Mouse (Mus musculus) T-helper 17 cell (primary cell): ENCODE results near the gene Nsun2.
"Not testable (repeated sequence)": the region's sequence is repeated elsewhere in the genome, so short reads cannot be mapped to it uniquely, and the experiment has no call there.

Source experiments
- in situ Hi-C, 2 experiments: fragments of 300-600 bp; cut with MboI, MseI; formaldehyde crosslinking; loops; 1 replicate in 1 of 2; 2 replicates in 1 of 2; pipeline ENCODE4 v1.15.1; 2025; ENCODE audit warnings: high pct_unique_total_duplicates in 2 of 2

Nsun2 gene

DNA sequence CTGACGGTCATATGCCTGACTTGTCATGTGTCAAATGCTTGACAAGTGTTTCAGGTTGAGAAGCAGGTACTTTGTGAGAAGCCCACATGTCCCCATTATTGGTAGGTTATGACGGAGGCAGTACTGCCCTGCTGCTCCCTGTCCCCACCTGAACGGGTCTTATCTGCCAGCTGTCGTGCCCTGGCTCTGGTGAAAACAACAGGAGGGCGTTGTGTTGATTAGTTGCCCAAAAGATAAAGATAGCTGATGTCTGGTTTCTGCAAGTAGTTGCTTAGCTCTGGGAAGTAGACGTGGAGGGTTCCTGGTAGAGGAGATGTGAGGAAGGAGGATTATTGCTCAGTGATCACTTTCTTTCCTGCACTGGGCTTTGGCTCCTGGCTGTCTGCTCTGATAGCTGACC is 83.2 kb downstream of the Nsun2 start:
- in situ Hi-C loops = loop anchor here in 1 of 2 experiments (5.0 to 25.0 kb wide), 2 partner anchors 36 to 1029 kb away; partner anchors contain the start of genes 1700001L19Rik, Fastkd3 and Mtrr

DNA sequence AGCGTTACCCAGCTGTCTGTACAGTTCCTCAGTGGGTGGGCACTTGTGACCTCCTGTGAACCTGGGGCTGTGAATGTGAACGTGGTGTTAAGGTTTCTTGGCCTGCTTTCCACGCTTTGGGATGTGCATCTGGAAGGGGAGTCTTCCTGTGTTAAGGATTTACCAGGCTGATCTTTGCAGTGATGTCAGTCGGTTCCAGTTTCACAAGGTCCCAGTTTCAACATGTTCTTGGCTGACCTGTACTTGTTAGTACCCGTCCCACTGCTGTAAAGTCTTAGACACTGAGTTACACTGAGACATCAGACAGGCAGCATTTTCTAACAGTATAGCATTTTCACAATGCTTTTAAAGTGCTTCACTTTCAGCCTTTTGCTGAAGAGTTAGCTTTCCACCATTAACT is 90.3 kb downstream of the Nsun2 start:
- in situ Hi-C loops = loop anchor here in 1 of 2 experiments (25.0 kb wide), 1 partner anchor 1037 kb away; the partner anchor contains the start of genes 1700001L19Rik, Fastkd3 and Mtrr

DNA sequence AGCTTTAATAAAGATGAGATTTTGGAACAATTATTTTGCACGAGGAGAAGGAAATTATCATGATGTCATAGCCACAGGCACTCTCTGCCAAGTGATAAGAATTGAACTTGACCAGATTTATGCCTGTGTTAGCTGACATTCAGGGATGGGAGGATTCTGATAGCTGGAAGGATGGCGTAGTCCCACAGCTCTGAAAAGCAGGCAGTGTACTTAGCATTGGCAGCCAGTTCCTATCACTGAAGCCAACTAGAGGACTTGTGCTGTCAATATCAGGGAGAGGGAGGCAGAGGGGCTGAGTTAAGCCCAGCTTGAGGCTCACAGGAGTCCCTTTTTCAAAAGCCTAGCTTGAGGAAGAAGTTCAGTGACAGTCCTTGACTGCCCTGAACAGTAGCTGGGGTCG is 91.0 kb downstream of the Nsun2 start:
- in situ Hi-C loops = loop anchor here in 1 of 2 experiments (25.0 kb wide), 1 partner anchor 1037 kb away; the partner anchor contains the start of genes 1700001L19Rik, Fastkd3 and Mtrr

DNA sequence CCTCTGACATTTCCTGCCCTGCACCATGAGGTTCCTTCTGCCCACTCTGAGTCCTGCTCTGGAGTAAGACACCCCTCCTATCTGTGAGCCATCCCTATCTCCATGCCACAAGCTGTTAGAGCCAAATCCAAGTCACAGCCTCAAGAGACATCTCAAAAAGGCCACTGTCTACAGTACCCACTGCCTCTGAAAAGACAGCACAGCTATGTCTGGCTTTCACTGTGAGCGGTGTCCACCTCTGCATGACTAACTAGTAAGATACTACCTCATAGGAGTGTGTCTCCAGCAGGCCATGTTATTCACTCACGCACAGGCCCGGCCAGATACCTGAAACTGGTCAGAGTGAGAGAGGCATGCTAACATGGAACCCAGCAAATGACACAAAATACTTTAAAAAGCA is 94.4 kb downstream of the Nsun2 start:
- in situ Hi-C loops = no loop called here

DNA sequence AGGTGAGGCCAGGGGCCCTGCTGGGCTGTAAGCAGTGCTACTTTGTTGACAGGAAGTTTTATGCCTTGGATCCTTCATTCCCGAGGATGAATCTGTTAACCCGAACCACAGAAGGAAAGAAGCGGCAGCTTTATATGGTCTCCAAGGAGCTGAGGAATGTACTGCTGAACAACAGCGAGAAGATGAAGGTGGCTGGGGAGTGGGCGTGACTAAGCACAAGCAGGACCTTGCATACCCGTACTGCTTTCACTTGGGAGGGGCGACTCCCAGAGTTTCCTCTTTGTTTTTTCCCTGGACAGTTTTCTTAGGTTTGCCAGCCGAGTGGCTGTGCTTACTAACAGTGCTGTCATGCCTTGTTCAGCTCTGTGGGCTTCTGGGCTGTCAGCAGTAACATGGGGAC is 97.0 kb downstream of the Nsun2 start:
- in situ Hi-C loops = no loop called here

DNA sequence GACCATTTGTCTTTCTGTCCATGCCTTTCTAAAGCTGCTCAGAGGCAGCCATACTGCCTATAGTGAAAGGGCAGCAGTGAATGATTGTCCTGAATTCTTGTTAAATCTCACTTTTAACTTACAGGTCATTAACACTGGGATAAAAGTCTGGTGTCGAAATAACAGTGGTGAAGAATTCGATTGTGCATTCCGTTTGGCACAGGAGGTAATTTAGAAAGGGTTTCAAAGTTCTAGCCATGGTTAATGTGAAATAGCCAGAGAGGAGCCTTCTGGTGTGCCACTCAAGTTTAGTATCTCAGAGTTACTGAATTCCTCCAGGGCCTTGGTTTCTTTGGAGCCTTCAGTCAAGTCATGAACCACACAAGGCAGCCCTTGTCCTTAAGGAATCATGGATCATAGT is 97.6 kb downstream of the Nsun2 start:
- in situ Hi-C loops = no loop called here

DNA sequence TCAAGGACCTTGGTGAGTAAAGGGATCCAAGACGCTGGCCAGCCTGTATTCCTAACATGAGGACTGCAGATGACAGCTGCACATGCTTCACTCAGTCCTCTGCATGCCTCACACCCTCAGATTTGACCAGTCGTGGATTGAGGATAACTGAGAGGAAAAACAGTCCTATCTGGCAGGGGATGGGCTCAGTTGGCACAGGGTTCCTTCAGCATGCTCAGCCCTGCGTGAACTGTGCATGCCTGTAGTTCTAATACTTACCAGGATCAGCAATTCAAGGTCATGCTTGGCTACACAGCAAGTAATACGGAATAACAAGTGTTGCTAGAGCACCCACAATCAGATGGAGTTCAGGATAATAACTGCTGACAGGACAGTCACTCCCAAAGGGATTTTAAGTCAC is 98.1 kb downstream of the Nsun2 start:
- in situ Hi-C loops = no loop called here

DNA sequence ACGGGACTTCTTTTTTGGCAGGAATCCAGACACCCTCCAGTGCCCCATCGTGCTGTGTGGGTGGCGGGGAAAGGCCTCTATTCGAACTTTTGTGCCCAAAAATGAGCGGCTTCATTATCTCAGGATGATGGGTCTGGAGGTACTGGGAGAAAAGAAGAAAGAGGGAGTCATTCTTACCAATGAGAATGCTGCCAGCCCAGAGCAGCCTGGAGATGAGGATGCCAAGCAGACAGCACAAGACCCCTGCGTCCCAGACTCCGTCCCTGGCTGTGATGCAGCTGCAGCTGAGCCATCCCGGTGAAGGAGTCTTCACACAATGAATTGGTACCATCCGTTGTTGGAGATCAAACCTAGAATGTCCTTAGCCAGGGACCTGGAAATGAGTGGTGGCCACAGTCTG is 100.0 kb downstream of the Nsun2 start:
- in situ Hi-C loops = no loop called here

DNA sequence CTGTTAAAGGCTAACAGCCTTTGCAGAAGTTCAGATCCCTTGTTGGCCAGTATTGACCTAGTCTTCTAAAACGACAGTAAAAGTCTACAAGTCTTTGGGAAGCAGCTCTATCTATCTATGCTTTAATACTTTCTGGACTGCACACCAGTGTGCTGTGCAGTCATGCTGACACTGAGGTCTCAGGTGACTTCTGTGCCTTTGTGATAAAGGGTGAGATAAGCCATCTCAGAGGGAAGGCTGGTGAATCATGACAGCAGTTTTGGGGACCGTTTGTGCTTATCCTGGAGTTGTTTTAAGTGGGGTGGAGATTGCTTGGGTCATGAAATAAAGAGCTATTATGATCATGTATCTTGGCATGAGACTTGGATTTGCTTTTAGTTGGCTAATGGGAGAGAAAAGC is 100.4 kb downstream of the Nsun2 start:
- in situ Hi-C loops = no loop called here

DNA sequence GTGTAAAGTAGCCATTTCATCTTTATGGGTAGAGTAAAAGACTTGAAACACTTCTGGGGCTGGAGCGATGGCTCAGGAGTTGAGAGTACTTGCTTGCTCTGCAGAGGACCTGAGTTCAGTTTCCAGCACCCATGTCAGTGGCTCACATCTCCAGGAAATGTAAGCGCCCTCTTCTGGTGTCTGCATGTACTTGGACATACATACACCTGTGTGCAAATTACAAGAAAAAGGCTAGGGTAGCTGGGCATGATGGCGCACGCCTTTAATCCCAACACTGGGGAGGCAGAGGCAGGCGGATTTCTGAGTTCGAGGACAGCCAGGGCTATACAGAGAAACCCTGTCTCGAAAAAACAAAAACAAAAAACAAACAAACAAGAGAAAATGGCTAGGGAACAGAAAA is 102.3 kb downstream of the Nsun2 start:
- in situ Hi-C loops = not testable (repeated sequence)

DNA sequence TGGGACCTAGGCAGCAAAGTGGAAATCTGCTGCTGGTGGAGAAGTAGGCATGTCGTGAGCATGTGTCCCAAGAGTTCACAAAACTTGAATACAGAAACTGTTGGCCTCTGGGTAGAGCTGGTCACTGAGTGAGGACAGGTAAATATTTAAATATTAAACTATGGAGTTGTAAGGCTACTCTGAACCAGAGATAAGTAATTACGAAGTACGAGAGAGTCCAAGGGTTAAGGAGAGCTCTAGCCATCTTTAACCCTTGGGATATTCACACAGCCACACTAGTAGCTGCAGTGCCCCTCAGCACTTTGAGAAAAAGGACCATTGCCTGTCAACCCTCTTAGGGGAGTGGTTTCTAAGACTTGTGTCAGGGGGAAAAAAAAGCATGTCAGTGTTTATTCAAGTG is 102.8 kb downstream of the Nsun2 start:
- in situ Hi-C loops = no loop called here

DNA sequence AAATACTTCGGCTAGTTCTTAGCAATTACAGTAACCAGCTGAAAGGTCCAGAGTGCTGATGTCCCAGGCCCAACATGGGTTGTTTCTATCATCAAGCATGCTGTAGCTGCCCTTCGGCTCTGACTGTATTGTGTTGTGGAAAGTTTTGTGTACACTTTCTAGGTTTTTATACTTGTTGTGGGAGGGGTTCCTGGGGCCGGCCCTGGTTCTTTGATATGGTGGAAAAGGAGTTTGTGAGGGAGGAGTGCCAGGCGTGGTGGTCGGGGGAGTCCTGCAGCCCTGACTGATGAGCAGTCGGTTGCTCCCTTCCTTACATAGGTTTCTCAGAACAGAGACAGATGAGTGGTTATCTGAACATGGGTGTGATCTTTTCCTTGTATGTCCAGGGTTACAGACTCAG is 103.3 kb downstream of the Nsun2 start:
- in situ Hi-C loops = no loop called here

DNA sequence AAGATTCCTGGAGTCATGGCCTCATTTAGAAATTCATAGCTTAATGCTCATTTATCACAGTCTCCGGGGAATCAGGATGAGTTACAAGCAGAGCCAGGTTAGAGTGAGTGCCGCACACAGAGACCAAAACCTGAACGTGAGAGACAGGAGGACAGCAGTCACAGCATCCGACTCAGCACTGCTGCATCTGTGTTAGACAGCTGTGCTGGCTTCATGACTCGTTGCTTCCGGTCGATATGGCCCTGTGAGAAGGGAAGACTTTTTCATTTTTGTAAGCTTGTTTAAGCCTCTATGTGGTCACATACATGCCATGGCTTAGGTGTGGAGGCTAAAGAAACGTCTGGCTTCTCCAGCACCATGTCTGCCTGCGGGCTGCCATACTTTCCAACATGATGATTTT is 104.1 kb downstream of the Nsun2 start:
- in situ Hi-C loops = no loop called here

DNA sequence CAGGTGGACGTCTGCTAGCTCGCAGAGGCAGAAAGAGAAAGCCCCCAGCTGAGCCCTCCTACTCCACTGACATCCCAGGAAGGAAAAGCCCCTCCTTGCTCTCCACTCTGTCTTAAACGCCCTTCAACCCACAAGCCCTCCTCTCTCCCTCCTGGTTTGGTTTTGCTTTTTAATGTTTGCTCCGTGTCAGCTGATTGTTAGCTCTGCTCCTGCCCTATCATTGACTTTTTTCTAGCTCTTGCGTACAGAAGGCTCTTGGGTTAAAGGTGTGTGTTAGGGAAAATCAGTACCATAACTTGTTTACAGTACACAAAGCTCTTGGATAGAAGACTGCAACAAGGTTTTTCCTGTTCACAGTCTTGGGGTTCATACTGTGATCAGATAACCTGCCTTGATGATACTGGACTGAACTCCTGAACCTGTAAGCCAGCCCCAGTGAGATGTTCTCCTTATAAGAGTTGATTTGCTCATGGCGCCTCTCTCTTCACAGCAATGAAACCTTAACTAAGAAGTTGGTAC is 104.6 kb downstream of the Nsun2 start:
- in situ Hi-C loops = no loop called here

DNA sequence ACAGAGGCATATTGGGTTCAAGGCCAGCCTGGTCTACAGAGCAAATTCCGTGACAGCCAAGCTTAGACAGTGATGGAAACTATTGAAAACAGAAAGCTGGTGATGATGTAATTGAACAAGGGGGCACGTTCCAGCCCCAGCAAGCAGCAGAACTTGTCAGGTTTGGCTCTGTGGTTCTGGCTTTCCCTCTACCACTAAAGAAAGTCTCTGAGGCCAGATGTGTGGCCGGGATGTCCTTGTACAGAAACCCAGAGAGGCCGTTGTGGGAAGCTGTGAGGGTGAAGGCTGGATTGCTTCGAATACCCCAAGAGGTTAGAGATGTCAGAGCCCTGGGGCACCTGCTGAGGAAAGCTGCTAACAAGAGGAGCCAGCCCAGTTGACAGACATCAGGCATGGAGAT is 105.7 kb downstream of the Nsun2 start:
- in situ Hi-C loops = no loop called here

DNA sequence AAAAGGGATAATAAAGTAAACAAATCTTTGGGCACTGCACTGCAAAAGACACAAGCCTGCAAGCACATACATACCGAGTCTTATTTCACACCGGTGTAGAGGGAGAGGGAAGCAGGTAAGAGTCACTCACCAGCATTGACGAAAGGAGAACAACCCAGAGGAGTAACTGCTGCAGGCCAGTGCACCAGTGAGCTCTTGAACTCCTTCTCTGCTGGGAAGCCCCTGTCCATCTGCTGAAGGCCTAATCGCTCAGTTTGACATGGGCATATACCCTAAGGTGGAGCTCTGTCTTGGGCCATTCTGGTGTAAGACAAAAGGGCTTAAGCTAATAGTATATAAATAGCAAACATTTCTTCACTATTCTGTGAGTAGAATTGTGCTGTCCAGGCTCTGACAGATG is 106.6 kb downstream of the Nsun2 start:
- in situ Hi-C loops = no loop called here

DNA sequence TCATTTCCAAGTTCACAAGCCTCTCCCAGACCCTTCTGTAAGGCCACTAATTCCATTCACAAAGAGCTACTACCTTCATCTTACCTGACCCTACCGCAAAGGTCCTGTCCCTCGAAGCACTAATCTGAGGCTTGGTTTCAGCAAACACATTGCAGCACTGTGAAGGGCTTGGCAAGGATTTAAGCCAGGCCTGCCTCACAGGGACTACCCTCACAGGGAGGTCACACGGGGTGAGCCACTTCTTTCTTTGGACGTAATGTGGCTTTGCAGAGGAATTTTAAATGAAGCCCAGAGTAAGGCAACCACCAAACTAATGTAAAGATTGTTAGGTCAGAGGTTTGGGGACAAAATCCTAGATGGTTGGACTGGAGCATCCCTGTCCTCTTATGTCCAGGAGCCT is 107.0 kb downstream of the Nsun2 start:
- in situ Hi-C loops = no loop called here

DNA sequence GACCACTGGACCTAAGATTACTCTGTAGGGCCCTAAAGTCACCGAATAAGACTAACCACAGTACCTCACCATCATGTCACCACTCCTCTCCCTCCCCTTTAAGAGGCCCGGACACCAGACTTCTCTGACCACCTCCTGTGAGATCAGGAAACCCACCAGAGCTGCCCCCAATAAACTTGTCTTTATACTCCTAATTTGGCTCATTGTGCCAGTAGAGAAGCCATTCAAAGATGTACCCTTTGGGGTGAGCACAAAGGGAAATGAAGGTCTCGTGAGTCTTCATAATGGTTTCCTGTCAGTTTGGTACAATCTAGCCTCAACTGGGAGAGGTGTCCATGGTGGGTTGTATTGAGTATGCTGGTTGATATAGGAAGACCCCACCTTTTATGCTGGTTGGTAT is 107.5 kb downstream of the Nsun2 start:
- in situ Hi-C loops = no loop called here

DNA sequence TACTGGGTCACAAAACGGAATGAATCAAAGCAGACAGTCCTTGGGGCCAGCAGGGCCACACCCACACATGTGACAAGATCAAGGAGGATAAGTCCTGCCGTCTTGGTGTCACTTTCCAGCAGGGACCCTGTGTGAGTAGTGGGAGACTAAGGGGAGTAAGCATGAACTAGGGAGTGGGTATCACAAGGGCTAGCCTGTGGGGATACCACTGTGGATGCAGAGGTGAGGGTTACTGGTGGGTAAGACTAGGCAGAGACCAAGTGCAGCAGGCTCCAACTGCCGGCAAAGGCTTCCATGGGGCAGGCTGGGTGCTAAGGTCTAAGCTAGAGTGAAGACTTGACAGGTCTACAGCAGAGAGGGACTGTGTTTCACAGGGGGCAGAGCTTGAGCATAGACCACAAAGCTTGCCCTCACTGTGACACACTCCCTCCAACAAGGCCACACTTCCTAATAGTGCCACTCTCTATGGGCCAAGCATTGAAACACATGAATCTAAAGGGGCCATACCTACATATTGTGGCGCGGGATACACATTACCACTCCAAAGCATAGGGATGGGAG is 109.2 kb downstream of the Nsun2 start:
- in situ Hi-C loops = no loop called here

DNA sequence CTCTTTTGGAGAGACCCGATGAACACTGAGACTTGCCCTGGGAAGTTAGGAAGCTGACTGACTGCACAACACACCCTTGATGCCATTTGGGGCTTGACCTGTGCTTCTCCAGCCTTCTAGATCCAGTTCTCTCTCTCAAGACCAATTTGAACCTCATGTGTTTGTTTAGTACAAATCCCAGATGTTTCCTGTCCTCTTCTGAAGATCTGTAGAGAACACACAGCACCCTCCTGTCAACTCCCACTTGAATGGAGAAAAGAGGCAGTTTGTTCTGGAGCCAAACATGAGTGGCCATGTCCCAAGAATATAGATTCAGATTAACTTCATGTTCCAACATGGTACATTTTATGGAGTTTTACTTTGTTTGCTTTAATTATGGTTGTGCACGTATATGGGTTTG is 110.4 kb downstream of the Nsun2 start:
- in situ Hi-C loops = no loop called here

DNA sequence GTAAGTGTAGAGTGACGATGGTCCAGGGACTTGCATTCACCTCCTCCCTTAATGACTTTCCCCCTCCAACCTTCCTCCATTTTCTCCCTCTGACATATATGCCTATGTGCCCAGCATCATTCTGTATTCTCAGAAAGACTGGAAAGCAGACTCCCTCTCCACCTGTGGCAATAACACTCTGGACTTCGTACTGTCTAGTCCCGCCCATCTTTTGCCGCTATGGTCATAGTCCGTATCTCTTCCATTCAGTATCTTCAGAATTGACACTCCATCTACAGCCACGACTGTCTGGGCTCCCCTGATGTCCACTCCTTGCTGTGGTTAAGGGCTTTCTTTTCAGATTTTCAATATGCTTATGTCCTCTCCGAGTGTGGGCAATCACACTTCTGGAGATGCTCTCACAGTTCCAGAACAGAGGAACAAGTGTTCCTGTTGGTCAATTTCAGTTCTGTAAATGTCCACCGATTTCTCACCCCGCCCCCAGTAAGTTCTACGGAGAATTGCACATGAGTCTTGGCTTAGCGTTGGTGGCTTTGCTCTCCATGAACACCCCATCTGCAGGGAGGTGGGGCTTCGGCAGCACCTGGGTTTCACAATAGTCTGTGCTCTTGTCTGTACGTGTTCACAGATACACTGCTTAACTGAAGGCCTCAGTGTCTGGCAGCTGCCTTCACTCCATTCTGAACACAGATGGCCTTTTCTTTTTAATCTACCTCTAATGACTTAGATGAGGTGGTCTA is 111.1 kb downstream of the Nsun2 start:
- in situ Hi-C loops = no loop called here

DNA sequence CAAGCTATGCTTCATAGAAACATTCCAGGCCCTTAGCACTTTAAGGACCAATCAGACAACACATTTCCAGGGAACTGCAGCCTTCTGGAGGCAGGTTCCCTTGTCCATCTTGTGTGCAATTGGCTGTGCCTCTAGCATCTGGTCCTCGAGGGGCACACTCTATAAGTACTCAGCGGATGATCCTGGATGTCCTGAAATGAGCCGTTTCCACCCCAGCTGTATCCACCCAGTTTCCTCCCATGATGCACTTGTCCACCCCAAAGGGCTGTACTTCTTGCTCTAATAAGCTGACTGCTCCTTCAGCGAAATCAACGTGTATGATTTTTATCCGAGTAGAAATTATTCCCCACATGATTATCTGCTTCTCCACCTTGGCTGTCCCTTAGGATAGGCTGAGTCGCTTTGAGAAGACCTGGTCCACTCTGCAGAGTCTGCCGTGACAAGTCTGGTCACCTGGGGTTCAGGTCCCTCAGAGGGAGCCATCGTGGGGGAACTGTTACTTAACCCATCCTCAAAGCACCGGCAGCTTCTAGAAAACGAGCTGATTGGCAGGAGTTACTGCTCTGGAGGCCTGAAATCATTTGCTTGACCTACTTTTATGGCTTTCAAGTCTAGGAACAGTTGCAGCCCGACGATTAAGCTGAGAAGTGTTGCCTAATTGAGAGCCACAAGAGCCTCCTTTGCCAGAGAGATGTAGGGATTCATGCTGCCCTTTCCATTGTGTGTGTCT is 112.3 kb downstream of the Nsun2 start:
- in situ Hi-C loops = no loop called here

DNA sequence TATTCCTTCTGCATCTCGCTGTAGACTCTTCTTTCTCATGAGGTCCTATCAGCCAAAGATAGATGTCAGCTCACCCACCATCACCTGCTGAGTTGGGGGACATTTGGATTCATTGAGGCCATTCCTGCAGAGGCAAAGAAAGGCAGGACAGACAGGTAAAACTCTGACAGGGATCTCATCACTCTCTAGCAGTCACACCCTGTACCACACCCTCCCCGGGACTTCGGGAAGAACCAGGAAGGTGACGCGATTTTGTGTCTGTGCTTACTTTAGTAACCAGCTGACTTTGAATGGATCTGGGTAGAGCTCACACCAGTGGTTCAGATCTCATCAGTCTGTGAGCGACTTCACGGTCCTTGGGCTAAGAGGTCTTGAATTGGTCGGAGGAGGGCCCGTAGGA is 112.9 kb downstream of the Nsun2 start:
- in situ Hi-C loops = no loop called here
